Mouse (Mus musculus): ENCODE results near the gene Ak5. TPM values are rescaled to one million over a fixed set of nuclear protein-coding genes. Genes with fewer than 3 reads are reported as not detected.
"Not testable (repeated sequence)": the region's sequence is repeated elsewhere in the genome, so short reads cannot be mapped to it uniquely, and the experiment has no call there.

Gene Ak5
- polyA plus RNA-seq, 1 experiment from 2014 or later = 1.9 TPM

- 76% methylated on average over 5 of the region's 5 CpGs for WGBS
These were observed 37.7 kb upstream of the Ak5 start for GRCm38 (mm10) chr3:152705826-152706225.

GRCm38 (mm10) chr3:152702274-152702843 is 34.2 kb upstream of the Ak5 start:
- Histone ChIP-seq H3K9me3 (ENCODE audit: control insufficient read depth, low read length) (no peaks in the 10 kb centered on the region), H3K9ac (ENCODE audit: low read length) (no peak overlapping the region), H3K4me3 (ENCODE audit: low read depth, low read length) (no peak overlapping the region), H3K4me1 (replicated peaks; ENCODE audit: control insufficient read depth, insufficient read depth) (no peaks in the 10 kb centered on the region), H3K27ac (replicated peaks) (no peak overlapping the region), H3K36me3 (ENCODE audit: control insufficient read depth, insufficient read depth, low read length) (no peaks in the 10 kb centered on the region), H3K27me3 (ENCODE audit: control insufficient read depth, insufficient read depth, low read length) (no peaks in the 10 kb centered on the region), H3K4me2 (replicated peaks; ENCODE audit: low read depth) (no peak overlapping the region)
- DNase-seq (ENCODE audit: low spot score) = no peak
- no peak for ATAC-seq (ENCODE audit: low FRiP score, low TSS enrichment)
- WGBS = 53% methylated on average over 8 of the region's 8 CpGs
- TF ChIP-seq CTCF (IDR thresholded peaks at IDR 0.05; ENCODE audit: low read depth) (no peak), EP300 (optimal IDR thresholded peaks at IDR 0.05) (no peak)

More at GRCm38 (mm10) chr3:152705826-152706225, 37.7 kb upstream of the Ak5 start:
- Histone ChIP-seq H3K4me1 (replicated peaks; ENCODE audit: control insufficient read depth, insufficient read depth) (no peaks in the 10 kb centered on the region), H3K9ac (ENCODE audit: low read length) (no peak overlapping the region), H3K27ac (replicated peaks) (no peak overlapping the region), H3K4me2 (replicated peaks; ENCODE audit: low read depth) (no peak overlapping the region), H3K4me3 (ENCODE audit: low read depth, low read length) (no peak overlapping the region), H3K9me3 (ENCODE audit: control insufficient read depth, low read length) (no peaks in the 10 kb centered on the region), H3K36me3 (ENCODE audit: control insufficient read depth, insufficient read depth, low read length) (no peaks in the 10 kb centered on the region), H3K27me3 (ENCODE audit: control insufficient read depth, insufficient read depth, low read length) (no peaks in the 10 kb centered on the region)
- ATAC-seq (ENCODE audit: low FRiP score, low TSS enrichment) = no peak
- TF ChIP-seq CTCF (IDR thresholded peaks at IDR 0.05; ENCODE audit: low read depth) (no peak), EP300 (optimal IDR thresholded peaks at IDR 0.05) (no peak)
- no peak for DNase-seq (ENCODE audit: low spot score)

- not testable (repeated sequence) for H3K4me3 ChIP-seq (ENCODE audit: low read depth, low read length); H3K4me2 ChIP-seq (replicated peaks; ENCODE audit: low read depth); DNase-seq (ENCODE audit: low spot score); H3K9ac ChIP-seq (ENCODE audit: low read length); H3K27me3 ChIP-seq (ENCODE audit: control insufficient read depth, insufficient read depth, low read length); H3K27ac ChIP-seq (replicated peaks); H3K4me1 ChIP-seq (replicated peaks; ENCODE audit: control insufficient read depth, insufficient read depth); H3K36me3 ChIP-seq (ENCODE audit: control insufficient read depth, insufficient read depth, low read length); H3K9me3 ChIP-seq (ENCODE audit: control insufficient read depth, low read length)
- ATAC-seq (ENCODE audit: low FRiP score, low TSS enrichment) = peak; percentile 64; the same call in 1 of the 2 replicates
- 92% methylated on average over 8 of the region's 8 CpGs for WGBS
These were observed 33.4 kb upstream of the Ak5 start for GRCm38 (mm10) chr3:152701536-152701935.

GRCm38 (mm10) chr3:152699261-152699660 is 31.1 kb upstream of the Ak5 start:
- Histone ChIP-seq H3K36me3 (ENCODE audit: control insufficient read depth, insufficient read depth, low read length) (no peaks in the 10 kb centered on the region), H3K4me1 (replicated peaks; ENCODE audit: control insufficient read depth, insufficient read depth) (no peaks in the 10 kb centered on the region), H3K4me2 (replicated peaks; ENCODE audit: low read depth) (no peak overlapping the region), H3K9ac (ENCODE audit: low read length) (no peak overlapping the region), H3K27ac (replicated peaks) (no peak overlapping the region), H3K4me3 (ENCODE audit: low read depth, low read length) (no peak overlapping the region), H3K27me3 (ENCODE audit: control insufficient read depth, insufficient read depth, low read length) (no peaks in the 10 kb centered on the region), H3K9me3 (ENCODE audit: control insufficient read depth, low read length) (no peaks in the 10 kb centered on the region)
- WGBS = 64% methylated on average over 8 of the region's 8 CpGs
- ATAC-seq (ENCODE audit: low FRiP score, low TSS enrichment) (no peak), DNase-seq (ENCODE audit: low spot score) (no peak)
- TF ChIP-seq EP300 (optimal IDR thresholded peaks at IDR 0.05) (no peak), CTCF (IDR thresholded peaks at IDR 0.05; ENCODE audit: low read depth) (no peak)

- H3K9me3 ChIP-seq (ENCODE audit: control insufficient read depth, low read length) = no peaks in the 10 kb centered on the region
- H3K27me3 ChIP-seq (ENCODE audit: control insufficient read depth, insufficient read depth, low read length) = no peaks in the 10 kb centered on the region
- 85% methylated on average over 5 of the region's 5 CpGs for whole genome bisulfite sequencing
These were observed 29.9 kb upstream of the Ak5 start for GRCm38 (mm10) chr3:152698017-152698416.

GRCm38 (mm10) chr3:152694950-152695349 is 26.8 kb upstream of the Ak5 start:
- WGBS = 95% methylated on average over 3 of the region's 3 CpGs
- H3K9ac ChIP-seq (ENCODE audit: low read length) = no peak overlapping the region
- no peaks in the 10 kb centered on the region for H3K27me3 ChIP-seq (ENCODE audit: control insufficient read depth, insufficient read depth, low read length)
- H3K4me1 ChIP-seq (replicated peaks; ENCODE audit: control insufficient read depth, insufficient read depth) = no peaks in the 10 kb centered on the region
- no peak overlapping the region for H3K4me3 ChIP-seq (ENCODE audit: low read depth, low read length)
- no peaks in the 10 kb centered on the region for H3K9me3 ChIP-seq (ENCODE audit: control insufficient read depth, low read length)
- no peak overlapping the region for H3K4me2 ChIP-seq (replicated peaks; ENCODE audit: low read depth)
- DNase-seq (ENCODE audit: low spot score) (no peak), ATAC-seq (ENCODE audit: low FRiP score, low TSS enrichment) (no peak)
- H3K36me3 ChIP-seq (ENCODE audit: control insufficient read depth, insufficient read depth, low read length) = no peaks in the 10 kb centered on the region
- no peak overlapping the region for H3K27ac ChIP-seq (replicated peaks)
- TF ChIP-seq CTCF (IDR thresholded peaks at IDR 0.05; ENCODE audit: low read depth) = no peak
- no peak for TF ChIP-seq EP300 (optimal IDR thresholded peaks at IDR 0.05)

More at GRCm38 (mm10) chr3:152698017-152698416, 29.9 kb upstream of the Ak5 start:
- no peak overlapping the region for H3K4me3 ChIP-seq (ENCODE audit: low read depth, low read length)
- H3K36me3 ChIP-seq (ENCODE audit: control insufficient read depth, insufficient read depth, low read length) = no peaks in the 10 kb centered on the region
- H3K4me1 ChIP-seq (replicated peaks; ENCODE audit: control insufficient read depth, insufficient read depth) = no peaks in the 10 kb centered on the region
- no peak for TF ChIP-seq CTCF (IDR thresholded peaks at IDR 0.05; ENCODE audit: low read depth)
- TF ChIP-seq EP300 (optimal IDR thresholded peaks at IDR 0.05) = no peak
- H3K4me2 ChIP-seq (replicated peaks; ENCODE audit: low read depth) = no peak overlapping the region
- no peak overlapping the region for H3K27ac ChIP-seq (replicated peaks)
- ATAC-seq (ENCODE audit: low FRiP score, low TSS enrichment) (no peak), DNase-seq (ENCODE audit: low spot score) (no peak)
- H3K9ac ChIP-seq (ENCODE audit: low read length) = no peak overlapping the region

All from stomach, postnatal 0 days (tissue).